Mouse (Mus musculus) liver, embryonic 14.5 days (tissue): ENCODE data around the gene L3mbtl1.

Experiments used
- CTCF ChIP-seq: IDR thresholded peaks from 2 replicates; pipeline ENCODE4 v1.5.1; 2016; ENCODE audit warnings: antibody characterized with exemption, low read depth, control low read depth
- EP300 ChIP-seq: IDR thresholded peaks from 2 replicates; pipeline ENCODE4 v1.6.1; 2016; ENCODE audit warnings: antibody characterized with exemption, low read depth

- TF ChIP-seq CTCF (no peak), EP300 (no peak)
Measured at GRCm38 (mm10) chr2:163007299-163007698, 64.0 kb downstream of the L3mbtl1 start.
